Mouse (Mus musculus) lung, postnatal 0 days (tissue): ENCODE data around the gene Kazn. TPM values are rescaled to one million over a fixed set of nuclear protein-coding genes. Genes with fewer than 3 reads are reported as not detected.

Experiments
- ATAC-seq: fragments of 200-750 bp; cut with Nextera tagmentation; 2 replicates; pipeline ENCODE4 v1.8.0; 2017; ENCODE audit warnings: moderate library complexity
- DNase-seq: peaks from one replicate; pipeline ENCODE4 v3.0.0-alpha.2; 2016; ENCODE audit warnings: low spot score
- H3K27ac ChIP-seq: fragments of 300-500 bp; sonication (generic); 2 replicates; pipeline ENCODE4 v1.5.1; 2014; ENCODE audit warnings: antibody characterized with exemption, mild to moderate bottlenecking, low read length, mixed read lengths
- H3K27me3 ChIP-seq: fragments of 300-500 bp; sonication (generic); replicated peaks from 2 replicates; pipeline ENCODE4 v1.6.1; 2014; ENCODE audit warnings: low read length, mixed read lengths; ENCODE audit not compliant: insufficient read depth
- H3K36me3 ChIP-seq: fragments of 300-500 bp; sonication (generic); 2 replicates; pipeline ENCODE4 v1.6.1; 2014; ENCODE audit warnings: low read length, mixed read lengths; ENCODE audit not compliant: insufficient read depth
- H3K4me1 ChIP-seq: fragments of 300-500 bp; sonication (generic); 2 replicates; pipeline ENCODE4 v1.6.1; 2014; ENCODE audit warnings: antibody characterized with exemption, low read depth, low read length, mixed read lengths; ENCODE audit not compliant: insufficient read depth
- H3K4me2 ChIP-seq: fragments of 300-500 bp; sonication (generic); replicated peaks from 2 replicates; pipeline ENCODE4 v1.6.1; 2014; ENCODE audit warnings: low read depth, mild to moderate bottlenecking, low read length, moderate library complexity, mixed read lengths
- H3K4me3 ChIP-seq: fragments of 300-500 bp; sonication (generic); 2 replicates; pipeline ENCODE4 v1.5.1; 2014; ENCODE audit warnings: low read depth, low read length
- H3K9ac ChIP-seq: fragments of 300-500 bp; sonication (generic); replicated peaks from 2 replicates; pipeline ENCODE4 v1.6.1; 2014; ENCODE audit warnings: low read depth, mild to moderate bottlenecking
- H3K9me3 ChIP-seq: fragments of 300-500 bp; sonication (generic); 2 replicates; pipeline ENCODE4 v1.6.1; 2016; ENCODE audit warnings: low read length, mixed read lengths
- CTCF ChIP-seq: IDR thresholded peaks from 2 replicates; pipeline ENCODE4 v1.5.1; 2016; ENCODE audit warnings: antibody characterized with exemption, mild to moderate bottlenecking
- EP300 ChIP-seq: IDR thresholded peaks from 2 replicates; pipeline ENCODE4 v1.6.1; 2016; ENCODE audit warnings: antibody characterized with exemption, mild to moderate bottlenecking, control low read depth
- WGBS: fragments of 180-500 bp; shearing (Covaris S2); extraction: QIAGEN DNeasy Blood & Tissue Kit; methylation state at CpG from one replicate; pipeline ENCODE4 v1.1.7; 2014; 5-methylcytosine and 5-hydroxymethylcytosine counted together
- polyA plus RNA-seq: library from polyadenylated mRNA; unstranded; fragments of >200 nt; fragmentation: Nextera tagmentation; extraction: Ambion mirVana; gene quantifications from 2 replicates; pipeline ENCODE4 v1.2.1, GENCODE M21; 2015

Gene Kazn
- polyA plus RNA-seq, 1 experiment from 2014 or later: 6.0 TPM

DNA sequence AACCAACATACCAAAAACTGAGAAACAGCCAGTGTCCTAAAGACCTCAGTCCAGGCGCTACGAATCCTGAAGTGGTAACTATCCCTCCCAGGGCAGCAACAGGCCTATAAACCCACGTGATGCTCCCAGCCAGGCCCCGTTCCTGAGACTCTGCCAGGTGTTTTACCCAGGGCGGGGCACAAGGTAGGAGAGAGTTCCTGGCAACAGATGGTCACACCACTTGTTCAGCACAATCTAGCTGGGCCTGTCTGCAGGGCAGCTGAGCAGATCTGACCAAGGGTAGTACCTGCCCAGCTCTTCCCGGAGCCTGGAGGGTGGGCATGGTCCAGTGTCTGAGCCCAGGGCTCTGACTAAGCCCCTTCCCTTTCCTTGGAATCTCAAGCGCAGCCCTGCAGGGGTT, 45.4 kb downstream of the Kazn start:
- no peak for TF ChIP-seq EP300
- TF ChIP-seq CTCF: no peak
- Histone ChIP-seq H3K4me2 (no peak overlapping the region), H3K9ac (no peak overlapping the region), H3K36me3 (no peaks in the 10 kb centered on the region), H3K4me3 (no peak overlapping the region), H3K27me3 (no peaks in the 10 kb centered on the region), H3K27ac (peak overlapping the region; percentile 64), H3K9me3 (no peaks in the 10 kb centered on the region), H3K4me1 (no peaks in the 10 kb centered on the region; the same call in 1 of the 2 replicates)
- DNase-seq (peak; percentile 66), ATAC-seq (peak; percentile 83)
- WGBS: 68% methylated on average over 7 of the region's 7 CpGs

DNA sequence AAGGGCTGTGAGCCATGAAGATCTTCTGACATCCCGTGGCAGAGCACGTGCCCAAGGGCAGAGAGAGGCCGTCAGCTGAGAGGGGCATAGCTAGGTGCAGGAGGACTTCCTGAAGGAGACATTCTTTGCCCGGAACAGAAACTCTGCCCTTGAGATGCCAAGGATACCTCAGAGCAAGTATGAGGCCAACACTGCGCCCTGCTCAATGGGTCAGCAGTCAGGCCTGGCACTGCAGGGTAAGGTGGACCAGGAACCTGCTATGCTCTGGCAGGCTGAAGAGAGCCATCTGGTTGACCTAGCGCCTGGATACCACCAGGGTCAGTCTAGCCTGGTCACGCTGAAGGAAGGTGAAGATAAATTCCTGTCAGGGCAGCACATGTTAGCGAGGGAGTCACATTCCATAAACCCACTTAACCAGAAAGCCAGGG, 46.0 kb downstream of the Kazn start:
- ATAC-seq (peak; percentile 68), DNase-seq (peak; percentile 50)
- H3K27me3 ChIP-seq: no peaks in the 10 kb centered on the region
- TF ChIP-seq EP300 (peak; percentile 72), CTCF (no peak)
- no peak overlapping the region for H3K4me2 ChIP-seq
- WGBS: 73% methylated on average over 8 of the region's 8 CpGs
- no peaks in the 10 kb centered on the region; the same call in 1 of the 2 replicates for H3K4me1 ChIP-seq
- no peaks in the 10 kb centered on the region for H3K36me3 ChIP-seq
- peak overlapping the region; percentile 64; the same call in 1 of the 2 replicates for H3K27ac ChIP-seq
- H3K9me3 ChIP-seq: no peaks in the 10 kb centered on the region
- no peak overlapping the region for H3K9ac ChIP-seq
- H3K4me3 ChIP-seq: no peak overlapping the region

DNA sequence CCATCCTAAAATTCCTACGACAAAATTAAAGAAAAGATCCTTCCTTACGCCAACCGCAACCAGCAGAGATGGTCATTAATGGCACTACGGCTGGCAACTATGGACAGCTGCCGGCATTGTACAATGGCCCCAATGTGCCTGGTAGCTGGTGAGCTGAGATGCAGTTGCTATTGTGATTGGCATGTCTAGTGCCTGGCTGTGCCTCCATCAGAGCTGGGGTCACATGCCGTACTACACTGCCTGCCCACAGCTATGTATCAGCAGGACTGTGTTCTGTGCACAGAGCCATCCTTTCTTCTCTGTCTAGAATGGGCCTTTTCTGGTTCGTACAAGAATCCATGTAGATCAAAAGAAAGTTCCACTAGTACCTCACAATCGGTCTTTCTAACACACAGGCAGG, 49.2 kb downstream of the Kazn start:
- no peak for DNase-seq
- WGBS: 90% methylated on average over 8 of the region's 8 CpGs
- H3K4me1 ChIP-seq: no peaks in the 10 kb centered on the region; the same call in 1 of the 2 replicates

DNA sequence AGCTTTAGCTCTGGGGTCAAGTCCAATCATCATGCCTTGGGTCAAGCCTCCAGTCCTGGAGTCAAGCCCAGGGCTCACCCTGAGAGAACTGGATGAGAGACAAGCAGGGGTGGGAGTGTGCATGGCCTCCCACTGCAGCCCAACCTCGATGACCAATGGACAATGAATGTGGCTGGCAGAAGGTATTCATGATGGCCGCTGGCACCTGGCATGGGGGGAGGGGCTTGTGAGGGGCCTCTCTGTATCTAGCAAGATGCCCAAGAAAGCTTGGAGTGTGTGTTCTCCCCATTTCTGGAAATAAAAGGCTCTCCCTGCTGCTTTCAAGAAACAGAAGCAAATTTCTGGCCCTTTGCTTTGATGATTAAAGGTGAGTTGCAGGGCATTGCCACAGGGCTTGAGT, 50.7 kb downstream of the Kazn start:
- DNase-seq (no peak), ATAC-seq (no peak)
- no peaks in the 10 kb centered on the region for H3K27me3 ChIP-seq
- no peak overlapping the region for H3K4me3 ChIP-seq
- H3K36me3 ChIP-seq: no peaks in the 10 kb centered on the region
- TF ChIP-seq EP300: no peak
- TF ChIP-seq CTCF: no peak
- WGBS: 74% methylated on average over 2 of the region's 2 CpGs
- no peak overlapping the region for H3K27ac ChIP-seq
- no peak overlapping the region for H3K4me2 ChIP-seq
- no peaks in the 10 kb centered on the region for H3K9me3 ChIP-seq
- H3K9ac ChIP-seq: no peak overlapping the region
- no peaks in the 10 kb centered on the region for H3K4me1 ChIP-seq

More for the DNA sequence above, 49.2 kb downstream of the Kazn start:
- Histone ChIP-seq H3K4me2 (no peak overlapping the region), H3K9me3 (no peaks in the 10 kb centered on the region), H3K36me3 (no peaks in the 10 kb centered on the region), H3K9ac (no peak overlapping the region), H3K27me3 (no peaks in the 10 kb centered on the region), H3K4me3 (no peak overlapping the region), H3K27ac (no peak overlapping the region)
- ATAC-seq: no peak
- no peak for TF ChIP-seq EP300
- no peak for TF ChIP-seq CTCF

DNA sequence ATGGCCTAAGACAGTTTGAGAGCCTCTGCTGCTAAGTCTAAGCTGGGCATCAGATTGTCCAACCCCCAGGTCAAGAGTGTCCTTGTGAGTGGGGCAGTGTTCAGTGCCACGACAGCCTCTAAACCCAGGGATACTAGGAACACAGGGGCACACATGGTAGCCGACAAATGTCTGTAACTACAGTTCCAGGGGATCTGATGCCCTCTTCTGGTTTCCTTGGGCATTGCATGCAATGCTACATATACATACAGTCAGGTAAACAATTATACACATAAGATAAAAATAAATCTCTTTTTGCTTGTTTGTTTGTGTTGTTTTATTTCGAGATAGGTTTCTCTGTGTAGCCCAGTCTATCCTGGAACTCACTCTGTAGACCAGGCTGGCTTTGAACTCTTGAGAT, 53.0 kb downstream of the Kazn start:
- Histone ChIP-seq H3K4me1 (peaks cover 7% of the 10 kb centered on the region; the same call in 1 of the 2 replicates), H3K4me3 (no peak overlapping the region), H3K27ac (no peak overlapping the region), H3K9ac (no peak overlapping the region), H3K27me3 (no peaks in the 10 kb centered on the region), H3K36me3 (no peaks in the 10 kb centered on the region), H3K4me2 (no peak overlapping the region), H3K9me3 (no peaks in the 10 kb centered on the region)
- DNase-seq (no peak), ATAC-seq (no peak)
- no peak for TF ChIP-seq EP300
- TF ChIP-seq CTCF: peak; percentile 53
- 87% methylated on average over 3 of the region's 3 CpGs for WGBS

DNA sequence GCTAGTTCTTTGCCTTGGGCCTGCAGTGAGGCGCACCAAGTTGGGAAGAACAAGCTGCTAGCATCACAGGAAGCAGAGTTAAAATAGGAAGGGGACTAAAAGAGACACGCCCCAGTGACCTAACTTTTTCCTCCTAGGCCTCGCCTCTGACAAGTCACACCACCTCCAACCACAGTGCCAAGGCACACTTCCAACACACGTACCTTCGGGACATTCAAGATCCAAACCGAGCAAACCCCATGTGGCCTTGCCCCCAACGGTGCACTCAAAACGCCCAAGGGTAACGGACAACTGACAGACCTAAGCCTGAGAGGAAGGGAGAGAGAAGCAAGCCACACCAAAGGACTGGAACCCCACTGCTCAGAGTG, 53.7 kb downstream of the Kazn start:
- DNase-seq: peak; percentile 34
- ATAC-seq: no peak
- Histone ChIP-seq H3K27me3 (no peaks in the 10 kb centered on the region), H3K27ac (no peak overlapping the region), H3K4me2 (no peak overlapping the region), H3K9me3 (no peaks in the 10 kb centered on the region), H3K36me3 (no peaks in the 10 kb centered on the region), H3K4me1 (peaks cover 11% of the 10 kb centered on the region; the same call in 1 of the 2 replicates), H3K4me3 (no peak overlapping the region), H3K9ac (no peak overlapping the region)
- TF ChIP-seq EP300: no peak
- WGBS: 70% methylated on average over 9 of the region's 9 CpGs
